Mouse (Mus musculus) testis, adult 2 months (tissue): ENCODE measurements at regions not wholly inside any gene's neighbourhood (a gene's known extent, or its start where the extent isn't known, plus 50 kb on each side); places are given as distances from the start of the nearest gene placed in this dataset.

ENCODE experiments used
- CTCF ChIP-seq: fragments of 200-500 bp; IDR thresholded peaks from 2 replicates; pipeline ENCODE4 v1.5.1; 2012; ENCODE audit warnings: low read depth, mild to moderate bottlenecking, inconsistent platforms, low read length, moderate library complexity; ENCODE audit not compliant: control insufficient read depth, insufficient read depth, insufficient replicate concordance
- POLR2A ChIP-seq: fragments of 200-500 bp; IDR thresholded peaks from 2 replicates; pipeline ENCODE4 v1.6.1; 2012; ENCODE audit warnings: low read depth, mild to moderate bottlenecking, inconsistent platforms, low read length, moderate library complexity; ENCODE audit not compliant: control insufficient read depth

- TF ChIP-seq CTCF (no peak), POLR2A (no peak)
Measured at GRCm38 (mm10) chr12:79924921-79925703, 187.7 kb downstream of the Zfp36l1 start.
